Mouse (Mus musculus) megakaryocyte, embryonic 14.5 days (primary cell): ENCODE measurements around the gene Chadl.

Experiments used
- FLI1 ChIP-seq: IDR thresholded peaks from 2 replicates; pipeline ENCODE4 v1.6.1; 2012; ENCODE audit warnings: low read length, inconsistent platforms, mixed read lengths
- GATA1 ChIP-seq: IDR thresholded peaks from 3 replicates; pipeline ENCODE4 v1.6.1; 2012; ENCODE audit warnings: mixed read lengths, low read length, inconsistent platforms, borderline replicate concordance

DNA sequence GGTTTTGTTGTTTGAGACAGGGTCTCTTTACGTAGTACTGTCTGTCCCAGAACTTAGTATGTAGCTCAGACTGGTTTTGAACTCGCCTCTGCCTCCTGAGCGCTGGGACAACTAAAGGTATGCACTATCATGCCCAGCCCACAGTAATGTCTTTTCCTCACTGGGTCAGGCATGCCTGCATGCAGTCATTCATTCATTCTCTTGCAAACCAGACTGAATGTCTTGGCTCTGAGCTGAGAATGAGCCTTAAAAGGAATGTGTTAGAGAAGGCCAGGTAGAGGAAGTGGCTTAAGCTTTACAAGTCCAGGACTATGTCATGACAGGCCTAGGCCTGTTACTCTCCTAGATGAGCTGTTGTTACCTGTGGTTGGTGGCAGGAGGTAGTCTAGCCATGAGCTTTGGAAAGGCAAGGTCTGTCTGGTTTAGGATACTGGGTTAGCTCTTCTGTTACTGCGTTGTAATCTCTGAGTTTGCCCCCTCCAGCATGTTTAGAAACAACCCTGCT is 16.7 kb downstream of the Chadl start:
- no peak for TF ChIP-seq GATA1
- TF ChIP-seq FLI1 = no peak
